Mouse (Mus musculus) cerebral cortex, adult 2 months (tissue): ENCODE results near the gene Emp1.

Experiments
- whole genome bisulfite sequencing: fragments of 180-500 bp; shearing (Covaris S2); methylation state at CpG from one replicate; pipeline ENCODE4 v1.1.7; 2018; 5-methylcytosine and 5-hydroxymethylcytosine counted together

The Emp1 gene

DNA sequence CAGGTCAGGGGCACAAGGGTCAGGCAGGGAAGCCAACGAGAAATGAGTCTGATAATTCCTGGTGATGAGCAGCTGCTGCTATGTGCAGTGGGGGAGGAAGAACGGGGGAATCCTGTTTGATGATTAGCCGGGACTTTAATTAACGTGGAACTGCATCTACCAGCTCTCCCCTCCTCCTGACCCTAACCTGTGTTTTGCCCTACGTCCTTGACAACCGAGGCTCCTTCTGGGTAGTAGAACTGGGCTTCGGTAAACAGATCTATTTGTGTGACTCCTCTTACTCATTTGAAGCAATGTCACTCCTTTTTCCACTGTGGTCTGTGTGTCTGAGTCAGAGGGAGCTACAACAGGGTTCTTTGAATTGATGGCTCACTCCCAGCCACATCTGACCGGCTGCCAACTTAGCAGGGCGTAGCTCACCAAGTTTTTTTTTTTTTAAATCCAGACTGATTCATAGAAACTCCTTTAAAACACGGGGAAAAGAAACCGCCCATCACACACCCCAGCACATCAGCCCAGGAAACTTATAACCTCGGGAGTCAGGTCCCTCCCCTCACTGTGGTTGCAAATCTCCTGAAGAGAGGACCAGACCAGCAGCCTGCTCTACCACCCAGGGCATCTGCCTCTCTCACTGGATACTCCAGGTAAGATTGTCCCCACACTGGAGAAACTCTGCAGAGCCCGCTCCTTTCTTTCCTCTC is at the start of gene Emp1:
TSS of gene Emp1 (plus strand) at position 87 of the 701 bp plus-strand sequence.
- 17% methylated on average over 13 of the region's 13 CpGs for WGBS

DNA sequence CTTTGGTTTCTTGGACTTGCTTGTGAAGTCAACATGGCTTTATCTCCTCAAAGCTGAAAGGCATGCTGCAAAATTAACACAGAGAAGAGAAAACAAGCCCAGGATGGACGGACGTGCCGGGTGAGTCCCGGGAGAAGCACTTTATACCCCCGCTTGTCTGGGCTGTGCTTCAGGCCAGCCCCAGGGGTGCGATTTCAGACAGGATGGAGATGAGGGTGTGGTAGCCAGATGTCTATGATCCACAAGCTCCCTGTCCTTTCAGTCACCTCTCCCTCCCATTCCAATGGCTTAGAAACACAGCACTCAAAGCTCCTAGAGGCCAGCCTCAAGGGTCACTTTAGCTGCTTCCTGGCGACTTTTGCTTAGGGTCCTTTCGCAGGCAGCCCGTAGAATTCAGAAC is 48.4 kb upstream of the Emp1 start:
- 88% methylated on average over 9 of the region's 9 CpGs for WGBS

DNA sequence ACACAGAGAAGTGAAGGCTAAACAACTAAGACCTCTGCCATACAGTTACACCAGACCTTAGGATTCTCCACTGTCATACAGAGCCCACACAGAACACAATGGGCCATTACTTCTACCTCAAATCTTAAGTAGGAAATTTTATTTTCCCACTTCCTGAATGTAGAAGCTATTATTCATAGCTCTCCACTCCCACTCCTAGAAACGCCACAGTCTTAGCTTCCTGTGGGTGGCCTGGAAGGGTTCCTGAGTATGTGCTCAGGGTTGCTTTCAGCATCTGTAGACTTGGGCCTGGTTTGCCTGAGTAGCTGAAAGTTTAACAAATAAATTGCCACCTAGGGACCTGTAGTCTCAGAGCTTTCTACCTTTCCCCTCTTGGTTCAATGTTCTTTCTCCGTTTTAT is 46.2 kb upstream of the Emp1 start:
- WGBS, result 32% methylated on average over 2 of the region's 2 CpGs

DNA sequence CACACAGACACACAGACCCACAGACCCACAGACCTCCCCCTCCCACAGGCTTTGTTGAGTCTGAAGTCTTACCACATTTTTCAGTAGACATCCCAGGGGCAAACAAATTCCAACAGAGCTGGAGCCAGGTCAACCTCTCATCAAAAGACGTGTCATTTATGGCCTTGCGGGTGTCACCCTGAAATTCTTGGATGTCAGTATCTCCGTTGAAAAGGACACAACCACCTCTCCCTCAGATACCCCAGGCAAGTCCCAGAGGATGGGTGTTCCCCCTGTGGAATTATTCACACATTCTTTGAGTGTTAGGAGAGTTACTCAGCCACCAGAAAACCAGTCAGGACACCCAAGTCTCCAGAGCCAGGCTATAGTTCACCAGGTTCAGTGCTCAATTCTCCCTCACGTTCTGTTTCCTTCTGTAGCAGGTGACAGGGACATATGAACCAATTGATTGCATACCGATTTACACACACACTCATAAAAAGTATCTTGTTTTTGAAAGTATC is 42.9 kb upstream of the Emp1 start:
- WGBS, result 91% methylated on average over 5 of the region's 5 CpGs

DNA sequence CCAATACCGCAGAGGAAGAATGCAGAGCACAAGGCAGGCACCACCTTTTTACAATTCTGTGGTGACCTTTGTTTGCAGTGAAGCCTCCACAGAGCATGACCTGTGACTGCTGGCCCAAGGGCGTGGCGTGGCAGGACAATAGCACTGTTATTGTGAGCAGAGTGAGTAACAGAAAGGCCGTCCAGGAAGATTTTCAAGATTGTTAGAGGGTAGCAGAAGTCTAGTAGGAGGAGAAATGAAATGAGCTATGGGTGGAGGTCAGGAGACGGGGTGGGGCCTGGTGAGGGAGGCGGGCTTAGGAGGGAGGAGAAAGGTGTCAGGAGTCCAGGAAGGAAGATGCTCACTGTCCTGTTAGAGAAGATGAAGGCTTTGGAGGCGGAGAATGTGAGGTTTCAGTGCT is 39.6 kb upstream of the Emp1 start:
- 82% methylated on average over 7 of the region's 7 CpGs for WGBS

DNA sequence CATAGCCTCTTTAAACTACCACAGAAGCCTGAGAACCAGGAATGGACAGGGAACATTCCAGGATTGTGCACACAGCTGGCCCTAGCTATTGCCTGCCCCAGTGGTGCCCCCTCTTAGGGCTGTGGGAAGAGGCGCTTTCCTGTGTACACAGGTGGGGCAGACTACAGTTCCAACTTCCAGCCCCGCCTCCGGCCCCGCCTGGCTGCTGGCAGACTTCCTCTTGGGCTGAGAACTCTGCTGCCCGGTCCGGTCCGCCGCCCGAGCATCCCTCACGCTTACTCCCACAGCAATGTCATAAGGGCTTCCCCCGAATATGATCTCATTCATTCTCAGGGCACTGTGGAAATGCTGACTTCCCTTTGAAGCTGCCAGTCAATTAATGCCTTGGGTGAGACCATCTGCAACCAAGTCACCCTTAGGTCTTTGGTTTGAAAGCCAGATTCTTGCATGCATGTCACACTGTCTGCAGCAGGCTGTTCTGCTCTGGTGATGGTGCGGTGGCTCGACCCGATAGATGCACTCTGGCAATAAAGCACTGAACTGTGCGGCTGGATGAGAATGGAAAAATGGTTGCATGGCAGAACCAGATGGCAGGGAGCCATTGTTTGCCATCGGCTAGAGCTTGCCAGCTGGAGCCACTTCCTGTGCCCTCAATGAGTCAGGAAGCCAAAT is 38.9 kb upstream of the Emp1 start:
- WGBS, result 56% methylated on average over 16 of the region's 16 CpGs

DNA sequence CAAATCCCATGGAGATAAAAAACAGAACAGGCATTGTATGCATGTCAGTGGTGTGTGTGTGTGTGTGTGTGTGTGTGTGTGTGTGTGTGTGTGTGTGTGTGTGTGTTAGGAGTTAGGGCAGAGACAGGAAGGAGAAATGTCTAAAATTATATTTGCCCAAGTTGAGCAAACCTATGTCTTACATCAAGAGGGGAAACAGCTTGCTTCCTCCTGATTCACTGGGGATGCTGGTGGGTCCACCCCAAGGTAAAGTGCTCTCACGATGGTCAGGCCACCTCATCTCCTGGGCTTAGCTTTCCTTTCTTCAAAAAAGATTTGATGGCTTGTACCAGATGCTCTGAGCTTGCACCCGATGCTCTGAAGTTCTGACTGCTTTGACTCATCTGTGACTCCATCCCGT is 38.2 kb upstream of the Emp1 start:
- WGBS, result 60% methylated on average over 3 of the region's 3 CpGs

DNA sequence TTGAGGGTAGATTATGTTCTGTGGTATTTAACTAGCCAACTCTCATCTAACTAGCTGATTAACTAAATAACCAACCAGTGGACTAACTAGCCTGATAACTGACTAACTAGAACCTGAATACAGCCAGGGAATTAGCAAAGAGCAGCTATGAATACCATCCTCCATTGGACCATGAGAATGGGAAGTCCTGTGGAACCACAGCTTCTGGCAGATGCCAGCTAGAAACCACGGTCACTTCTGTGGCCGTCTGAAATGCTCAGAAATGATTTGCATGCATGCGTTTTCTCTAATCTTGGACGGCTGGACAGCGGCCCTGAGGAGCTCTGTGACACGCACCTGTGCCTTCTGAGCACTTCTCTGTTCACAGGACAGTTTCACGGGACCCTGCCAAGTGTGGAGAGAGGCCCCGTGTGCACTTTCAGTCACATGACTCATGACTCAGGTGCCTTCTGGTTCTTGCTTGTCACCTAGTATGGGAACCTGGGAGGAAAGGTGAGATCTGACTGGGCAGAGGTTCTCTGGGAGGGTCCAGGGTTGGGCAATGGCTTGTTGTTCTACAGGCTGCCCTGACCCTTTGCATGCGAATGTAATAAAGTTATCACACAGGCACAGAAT is 37.6 kb upstream of the Emp1 start:
- 83% methylated on average over 9 of the region's 9 CpGs for WGBS

DNA sequence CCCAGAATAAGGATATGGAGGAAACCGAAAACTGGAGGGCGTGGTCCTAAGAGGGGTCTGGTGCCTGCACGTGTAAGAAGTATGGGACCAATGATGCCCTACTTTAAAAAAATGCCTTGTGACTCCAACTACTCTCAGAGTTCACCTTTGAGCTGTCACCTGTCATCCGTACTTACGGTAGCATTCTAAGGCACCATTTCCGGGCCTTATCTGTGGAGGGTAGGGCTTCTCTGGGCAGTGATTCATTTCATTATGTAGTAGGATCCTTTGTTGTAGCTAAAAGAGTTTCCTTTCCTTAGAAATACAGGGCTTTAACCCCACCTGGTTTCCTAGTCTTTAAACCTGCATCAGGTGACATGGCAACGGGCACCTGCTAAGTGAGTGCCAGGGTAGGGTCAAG is 35.5 kb upstream of the Emp1 start:
- 90% methylated on average over 7 of the region's 7 CpGs for WGBS

DNA sequence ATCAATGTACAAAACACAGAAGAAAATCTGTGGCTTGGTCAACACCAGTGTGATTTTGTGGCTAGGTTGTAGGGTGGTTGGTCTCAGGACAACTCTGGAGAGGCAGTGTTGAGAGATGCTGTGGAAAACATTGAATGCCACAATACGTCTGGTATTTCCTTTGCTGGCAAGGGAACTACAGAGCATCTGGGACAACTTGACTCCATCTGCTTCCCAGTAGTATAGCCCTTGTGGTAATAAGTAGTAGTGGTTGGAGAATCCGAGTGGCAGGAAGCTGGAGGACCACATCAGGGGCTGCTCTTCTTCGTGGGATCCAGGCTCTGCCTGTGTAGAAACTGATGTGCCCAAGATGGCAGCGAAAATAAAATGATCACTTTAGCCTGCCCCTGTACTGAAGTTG is 30.4 kb upstream of the Emp1 start:
- 64% methylated on average over 4 of the region's 4 CpGs for WGBS

DNA sequence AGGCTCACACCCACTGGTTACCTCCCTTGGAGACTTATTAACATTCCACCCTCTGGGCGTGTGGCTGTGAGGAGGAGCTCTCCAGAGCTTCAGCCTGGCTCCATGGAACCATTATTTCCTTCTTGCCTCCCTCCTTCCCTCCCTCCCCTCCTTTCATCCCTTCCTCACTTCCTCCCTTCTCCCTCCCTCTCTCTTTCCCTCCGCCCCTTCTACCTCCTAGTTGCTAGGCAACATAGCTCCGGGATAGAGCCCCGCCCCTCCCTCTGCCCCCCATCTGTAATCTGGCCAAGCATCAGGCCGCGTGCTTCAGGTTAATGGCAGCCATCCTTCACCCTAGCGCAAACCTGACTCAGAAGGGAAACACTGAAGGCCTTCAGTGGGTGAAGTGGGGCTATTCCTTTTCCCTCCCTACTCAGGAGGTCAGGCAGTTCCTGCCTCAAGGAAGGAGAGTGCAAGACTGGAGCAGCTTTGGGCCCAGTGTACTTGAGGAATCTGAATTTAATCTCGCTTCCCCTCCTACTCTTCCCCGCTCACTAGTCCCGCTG is 29.5 kb upstream of the Emp1 start:
- 35% methylated on average over 10 of the region's 10 CpGs for WGBS

DNA sequence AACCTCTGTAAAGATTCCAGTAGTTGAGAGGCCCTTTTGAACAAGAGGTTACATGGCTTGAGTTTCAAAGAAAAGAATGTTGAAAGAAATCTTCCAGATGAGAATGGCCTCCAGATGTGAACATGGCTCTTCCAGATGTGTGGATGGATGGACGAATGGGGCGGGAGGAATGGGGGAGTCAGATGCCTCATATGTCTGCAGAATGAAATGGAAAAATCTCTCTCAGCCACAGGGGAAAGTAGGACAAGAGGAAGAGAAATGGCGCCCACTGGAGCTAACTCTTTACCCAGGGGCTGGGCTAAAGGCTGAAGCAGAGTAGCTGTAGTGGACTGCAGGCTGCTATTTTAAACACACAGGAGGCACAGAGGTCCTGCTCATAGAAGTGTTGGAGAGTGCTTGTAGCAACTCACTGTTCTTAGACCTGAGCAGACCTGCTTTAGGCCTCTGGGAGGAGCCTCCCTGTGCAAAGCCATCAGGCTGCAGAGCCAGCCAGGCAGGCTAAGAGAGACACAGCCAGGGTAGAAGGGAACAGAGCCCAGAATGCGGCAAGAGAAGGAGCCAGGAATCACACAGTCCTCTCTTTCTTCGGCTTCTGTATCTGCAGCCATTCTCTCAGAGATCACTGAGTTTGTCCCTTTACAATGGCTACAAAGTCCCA is 28.2 kb upstream of the Emp1 start:
- 77% methylated on average over 5 of the region's 5 CpGs for WGBS

DNA sequence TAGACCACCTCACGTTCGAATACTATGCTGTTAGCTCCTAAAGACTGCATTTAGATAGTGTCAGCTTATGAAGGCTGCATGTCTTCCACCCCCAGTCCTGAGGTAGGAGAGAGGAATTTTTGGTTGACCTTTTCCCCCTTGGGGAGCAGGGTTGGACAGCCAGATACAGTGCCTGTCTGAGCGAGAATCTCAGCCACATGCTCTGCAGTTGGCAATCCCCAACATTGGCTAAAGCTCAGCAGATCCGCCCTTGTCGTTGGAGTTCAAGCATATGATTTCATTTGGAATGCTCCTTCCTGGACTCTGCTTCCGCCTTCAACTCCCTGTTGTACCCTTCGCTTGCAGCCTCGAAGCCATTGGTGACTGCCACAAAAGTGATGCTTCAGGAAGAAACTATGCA is 26.0 kb upstream of the Emp1 start:
- WGBS, result 90% methylated on average over 8 of the region's 8 CpGs

DNA sequence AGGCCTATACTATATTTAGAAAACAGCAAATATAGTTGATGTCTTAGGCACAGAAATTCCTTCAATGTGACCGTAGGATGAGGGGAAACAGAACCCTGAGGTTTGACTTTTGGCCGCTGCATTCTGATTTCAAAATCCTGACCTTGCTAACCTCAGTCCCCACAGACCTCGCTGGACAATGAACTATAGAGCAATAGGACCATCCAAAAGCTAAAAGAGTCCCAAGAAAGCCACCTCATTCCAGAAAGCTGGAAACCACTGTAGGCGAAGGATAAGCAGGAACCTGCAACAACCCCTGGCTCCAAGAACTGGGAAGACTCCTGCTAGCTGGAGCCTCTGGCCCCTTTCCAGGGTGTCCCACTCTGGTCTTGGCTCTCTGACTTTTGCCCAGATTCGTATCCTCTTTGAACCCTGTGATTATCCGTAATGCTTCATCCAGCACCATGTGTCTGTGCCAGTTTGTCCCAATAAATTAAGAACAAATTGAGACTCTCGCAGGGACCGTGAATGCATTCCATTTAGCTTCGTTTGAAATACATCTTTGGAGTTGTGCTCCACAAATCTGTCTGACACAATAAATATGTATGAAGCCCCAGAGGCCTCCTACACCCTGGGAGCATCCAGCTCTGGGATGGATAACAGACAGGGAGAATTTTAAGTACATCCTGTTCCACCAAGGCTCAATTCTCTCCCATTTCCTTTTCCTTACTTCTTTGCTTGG is 21.8 kb upstream of the Emp1 start:
- 56% methylated on average over 9 of the region's 9 CpGs for WGBS

DNA sequence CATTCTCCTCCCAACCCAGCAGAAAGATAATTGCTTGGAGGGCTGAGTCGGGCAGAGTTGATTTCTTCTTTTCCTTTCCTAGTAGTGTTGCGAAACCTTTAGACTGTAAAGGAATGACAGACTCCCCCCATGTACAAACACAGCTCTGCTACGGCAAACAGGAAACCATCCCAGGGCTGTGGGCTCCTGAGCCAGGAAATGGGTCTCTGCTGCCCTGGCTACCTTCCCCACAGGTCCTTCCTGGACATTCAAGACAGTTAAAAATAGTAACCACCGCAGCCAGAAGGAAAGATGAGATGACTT is 21.3 kb upstream of the Emp1 start:
- 56% methylated on average over 4 of the region's 4 CpGs for WGBS

DNA sequence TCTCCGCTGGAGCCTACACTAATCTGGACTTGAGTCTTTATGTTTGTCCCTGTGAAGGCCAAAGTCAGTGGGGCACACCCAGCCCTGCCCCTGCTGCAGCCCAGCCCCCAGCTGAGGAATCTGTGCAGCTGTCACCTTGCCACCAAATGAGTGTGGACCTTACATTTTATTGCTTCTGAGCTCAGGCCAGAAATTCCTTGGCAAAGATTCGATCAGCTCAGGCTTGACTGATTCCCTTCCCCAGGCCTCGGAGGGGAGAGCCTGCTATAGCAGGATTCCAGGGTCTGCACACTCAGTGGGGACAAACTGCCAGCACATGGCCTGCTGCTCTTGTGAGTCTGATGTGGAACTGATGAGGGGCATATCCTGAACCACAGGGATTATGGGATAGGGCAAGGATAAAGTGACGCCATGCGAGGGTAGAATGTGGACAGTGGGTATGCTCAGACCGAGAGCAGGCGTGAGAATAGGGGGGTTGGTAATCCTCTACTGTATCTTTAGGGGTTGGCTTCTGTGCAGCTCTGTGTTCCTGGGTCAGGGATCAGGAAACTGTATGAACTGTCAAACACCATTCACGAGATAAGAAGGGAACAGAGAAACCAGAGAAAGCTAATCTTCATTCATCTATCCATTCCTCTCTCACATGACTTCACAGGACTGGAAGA is 10.6 kb upstream of the Emp1 start:
- 75% methylated on average over 8 of the region's 8 CpGs for WGBS

DNA sequence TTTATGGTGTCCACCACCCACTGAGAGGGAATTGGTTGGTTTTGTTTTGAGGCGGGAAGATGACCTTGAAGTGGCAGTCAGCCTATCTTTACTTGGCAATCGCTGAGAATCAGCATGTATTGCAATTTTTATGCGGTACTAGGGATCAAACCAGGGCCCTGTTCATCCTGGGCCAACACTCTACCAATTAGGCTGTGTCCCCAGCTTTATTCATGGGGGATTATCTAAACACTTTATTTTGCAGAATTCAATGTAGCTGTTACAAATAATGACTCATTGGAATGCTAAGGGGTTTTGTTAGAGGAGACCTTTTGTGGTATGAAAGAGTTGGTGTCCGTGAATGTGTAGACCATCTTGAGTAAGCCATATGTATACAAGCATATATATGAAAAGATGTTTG is 9.8 kb upstream of the Emp1 start:
- WGBS, result 62% methylated on average over 4 of the region's 4 CpGs

DNA sequence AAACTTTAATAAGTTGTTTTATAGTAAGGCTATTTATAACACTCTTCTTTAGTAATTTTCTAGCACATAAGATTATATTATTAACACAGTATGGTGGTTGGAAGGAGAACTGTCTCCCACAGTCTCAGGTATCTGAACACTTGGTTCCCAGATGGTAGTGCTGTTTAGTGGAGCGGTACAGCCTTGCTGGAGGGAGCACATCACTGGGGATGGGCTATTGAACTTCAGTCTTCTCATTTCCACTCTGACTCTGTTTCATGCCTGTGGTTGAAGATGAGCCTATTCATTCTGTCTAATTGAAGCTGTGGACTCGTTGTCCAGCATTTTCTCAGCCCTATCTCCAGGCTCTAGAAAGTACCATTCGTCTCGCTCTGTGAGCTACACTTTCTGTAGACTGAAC is 7.4 kb upstream of the Emp1 start:
- WGBS, result 87% methylated on average over 4 of the region's 4 CpGs

DNA sequence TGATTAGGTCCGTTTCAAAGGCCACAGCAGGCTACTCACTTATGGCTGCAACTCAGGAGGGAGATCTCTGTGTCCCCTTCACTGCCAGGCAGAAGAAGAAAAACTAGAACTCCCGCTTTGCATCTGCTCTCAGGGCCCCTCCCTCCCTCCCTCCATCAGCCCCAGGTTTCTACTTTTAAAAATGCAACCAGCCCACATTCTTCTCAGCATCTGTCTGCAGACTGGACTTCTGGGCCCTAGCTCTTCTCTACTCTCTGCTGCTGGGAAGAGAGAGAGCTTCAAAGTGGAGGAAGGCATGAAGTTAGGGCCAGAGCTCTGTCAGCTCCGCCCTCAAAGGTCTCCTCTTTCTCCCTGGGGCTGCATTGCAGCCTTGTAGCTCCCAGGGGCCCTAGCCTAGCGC is 2.0 kb upstream of the Emp1 start:
- 74% methylated on average over 4 of the region's 4 CpGs for WGBS

DNA sequence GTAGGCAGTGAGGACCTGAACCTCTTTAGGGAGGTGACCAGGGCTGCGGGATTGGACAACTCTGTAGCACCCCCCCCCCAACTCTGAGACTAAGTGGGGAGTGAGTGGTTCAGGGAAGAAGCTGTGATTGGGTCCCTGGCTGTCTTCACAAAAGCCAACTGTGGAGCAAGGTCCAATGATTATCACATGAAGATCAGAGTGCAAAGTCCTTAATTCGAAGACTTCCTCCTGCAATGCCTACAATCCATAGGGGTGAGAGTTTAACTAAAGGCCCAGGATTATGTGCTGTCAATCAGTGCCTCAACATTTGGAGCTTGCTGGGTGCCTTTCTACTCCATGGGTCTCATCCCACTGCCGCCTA is 267 bp upstream of the Emp1 start:
- WGBS, result 80% methylated on average over 3 of the region's 3 CpGs

DNA sequence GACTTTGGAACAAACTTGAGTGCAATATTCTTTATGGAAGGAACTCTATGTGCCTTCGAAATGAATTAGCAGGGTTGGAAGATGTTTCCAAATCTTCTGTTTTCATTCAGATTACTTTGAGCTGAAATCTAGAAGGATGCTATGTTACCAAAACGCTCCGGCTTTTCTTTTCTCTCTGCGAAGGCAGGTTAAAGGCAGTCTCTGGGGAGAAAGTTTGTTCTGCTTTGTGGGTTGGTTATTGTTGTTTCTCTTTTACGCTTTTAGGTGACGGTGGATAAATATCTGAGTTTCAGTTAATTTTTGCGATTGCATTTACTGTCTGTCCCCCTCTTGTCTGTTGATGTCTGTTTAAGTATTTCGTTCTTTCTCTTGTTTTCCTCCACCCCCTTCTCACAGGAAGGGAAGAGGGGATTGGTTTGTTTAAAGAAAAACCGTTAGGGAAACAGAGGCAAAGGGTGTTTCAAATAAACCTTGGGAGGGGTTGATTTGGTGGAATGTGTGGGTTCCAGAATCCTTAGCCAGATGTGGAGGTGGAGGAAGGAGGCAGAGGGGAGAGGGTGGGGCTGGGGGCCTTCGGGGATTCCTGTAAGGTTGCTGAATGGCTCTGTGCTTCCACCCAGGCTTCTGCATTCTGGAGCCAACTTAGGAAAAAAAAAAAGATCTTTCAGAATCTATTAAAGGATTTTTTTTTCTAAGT is 1.1 kb downstream of the Emp1 start:
- 32% methylated on average over 10 of the region's 10 CpGs for WGBS
